Mouse (Mus musculus) gastrocnemius, adult 2 months (tissue): ENCODE results near the gene Meis1. TPM values are rescaled to one million over a fixed set of nuclear protein-coding genes. Genes with fewer than 3 reads are reported as not detected.

Experiments
- DNase-seq: peaks from one replicate; pipeline ENCODE4 v3.0.0; 2022
- H3K27ac ChIP-seq: fragments of 200-600 bp; 2 replicates; pipeline ENCODE4 v1.8.1; 2022; ENCODE audit warnings: mild to moderate bottlenecking
- H3K4me3 ChIP-seq: fragments of 200-600 bp; 2 replicates; pipeline ENCODE4 v1.8.1; 2022; ENCODE audit warnings: mild to moderate bottlenecking, moderate library complexity
- CTCF ChIP-seq: fragments of 200-600 bp; IDR thresholded peaks from 2 replicates; pipeline ENCODE4 v1.8.1; 2022; ENCODE audit warnings: antibody characterized with exemption, mild to moderate bottlenecking, moderate library complexity
- intact Hi-C: fragments of 180-260 bp; cut with DNase I; formaldehyde crosslinking; loops from one replicate; pipeline ENCODE4 v1.15.1; 2025
- total RNA-seq, 2 experiments: library from RNA; stranded (reverse); gene quantifications; 2 replicates each; pipeline ENCODE4 v1.2.3; 2021

Gene Meis1
- total RNA-seq, 2 experiments from 2014 or later: 3.0 to 4.0 TPM

- DNase-seq: no peak
- no peak overlapping the region for H3K27ac ChIP-seq
- H3K4me3 ChIP-seq: no peak overlapping the region
- intact Hi-C loops: loop anchor here (5.0 kb wide), 2 partner anchors 793 to 883 kb away; no protein-coding TSS in a partner anchor
- TF ChIP-seq CTCF: no peak
Observed at GRCm38 (mm10) chr11:18879456-18879818, 139.3 kb downstream of the Meis1 start.

DNA sequence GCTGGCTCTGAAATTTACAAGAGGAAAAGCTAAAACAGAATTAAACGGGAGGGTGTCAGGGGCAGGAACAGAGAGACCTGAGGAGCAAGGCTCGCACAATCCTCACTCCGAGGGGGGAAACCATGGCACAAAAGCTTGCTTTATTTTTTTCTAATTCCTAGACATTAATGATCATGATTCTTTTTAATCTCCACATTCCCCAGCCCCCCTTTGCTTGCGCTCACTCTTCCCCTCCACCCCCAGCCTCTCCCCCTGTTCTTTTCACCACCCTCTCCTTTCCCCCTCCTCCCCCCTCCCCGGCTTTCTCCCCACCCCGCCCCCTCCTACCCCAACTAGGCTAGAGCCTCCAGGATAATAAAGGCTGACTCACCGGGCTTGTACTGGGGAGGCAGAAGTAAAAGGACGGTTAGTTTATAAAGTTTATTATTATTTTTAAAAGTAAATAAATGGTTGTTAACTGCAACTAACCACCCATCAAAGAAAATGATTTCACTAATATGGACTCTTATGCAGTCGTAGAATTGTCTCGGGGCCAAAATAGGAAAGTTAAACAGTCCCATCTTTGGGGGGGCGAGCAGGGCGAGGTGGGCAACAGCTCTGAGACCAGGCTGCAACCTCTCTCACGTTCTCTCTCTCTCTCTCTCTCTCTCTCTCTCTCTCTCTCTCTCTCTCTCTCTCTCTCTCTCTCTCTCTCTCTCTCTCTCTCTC lies 139.9 kb downstream of the Meis1 start:
- no peak for DNase-seq
- no peak overlapping the region; the same call in 1 of the 2 replicates for H3K4me3 ChIP-seq
- intact Hi-C loops: loop anchor here (5.0 kb wide), 2 partner anchors 793 to 883 kb away; no protein-coding TSS in a partner anchor
- TF ChIP-seq CTCF: no peak
- no peak overlapping the region for H3K27ac ChIP-seq

DNA sequence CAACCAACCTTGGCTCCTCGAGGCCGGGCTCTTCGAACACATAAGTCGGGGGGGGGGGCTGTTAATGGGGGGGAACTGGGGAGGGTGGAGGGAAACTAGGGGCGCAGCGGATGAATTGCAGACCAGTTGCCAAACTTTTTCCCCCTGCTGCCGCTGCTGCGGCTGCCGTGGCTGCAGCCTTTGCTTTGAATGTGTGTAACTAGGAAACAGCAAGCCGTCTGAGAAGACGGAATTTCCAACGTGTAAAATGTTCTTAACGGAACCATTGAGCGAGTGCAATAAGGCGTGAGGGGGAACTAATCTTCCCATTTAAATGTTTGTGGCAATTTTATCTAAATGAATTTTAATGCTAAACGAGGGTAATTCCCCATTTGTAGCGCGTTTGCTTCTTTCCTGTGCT lies 140.8 kb downstream of the Meis1 start:
- intact Hi-C loops: loop anchor here (5.0 kb wide), 2 partner anchors 794 to 884 kb away; no protein-coding TSS in a partner anchor
- peak; percentile 32 for DNase-seq
- Histone ChIP-seq H3K27ac (peak overlapping the region; percentile 60), H3K4me3 (peak overlapping the region; percentile 79)
- TF ChIP-seq CTCF: no peak

GRCm38 (mm10) chr11:18877626-18878011 lies 141.2 kb downstream of the Meis1 start:
- Histone ChIP-seq H3K27ac (peak overlapping the region; percentile 60), H3K4me3 (peak overlapping the region; percentile 79)
- peak; percentile 68 for DNase-seq
- peak; percentile 55 for TF ChIP-seq CTCF
- intact Hi-C loops: loop anchor here (2.0 to 5.0 kb wide), 3 partner anchors 145 to 885 kb away; no protein-coding TSS in a partner anchor

DNA sequence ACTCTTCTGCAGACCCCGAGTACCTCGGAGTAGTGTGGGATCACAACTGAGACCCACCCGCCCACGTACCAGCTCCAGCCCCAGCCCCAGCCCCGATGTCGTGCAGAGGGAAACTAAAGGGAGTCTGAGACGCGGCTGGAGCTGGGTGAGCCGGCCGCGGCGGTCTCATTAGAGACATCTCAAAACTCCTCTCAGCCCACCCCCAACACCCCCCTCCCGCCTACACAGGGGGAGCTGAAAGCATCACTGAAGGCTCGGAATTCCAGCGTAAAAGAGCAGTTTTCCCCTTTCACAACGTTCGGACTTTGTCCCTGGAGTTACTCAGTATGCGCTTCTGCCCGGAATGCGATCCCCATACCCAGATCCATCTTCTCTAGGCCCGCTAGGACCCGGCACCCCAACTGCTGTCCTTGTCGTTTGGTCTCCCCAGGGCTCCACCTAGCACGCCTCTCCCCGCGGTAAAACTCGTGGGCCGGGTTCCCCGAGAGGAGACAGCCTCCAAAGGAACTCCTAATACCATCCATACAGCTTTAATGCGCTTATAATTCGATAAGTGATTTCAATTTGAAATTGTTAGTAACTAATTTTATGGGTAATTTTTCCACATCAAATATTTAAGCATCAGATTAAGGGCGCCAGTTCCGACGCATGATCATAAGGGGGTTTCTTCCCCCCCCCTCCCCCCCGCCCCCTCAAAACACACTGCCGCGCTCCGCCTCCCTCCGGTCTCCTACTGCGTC lies 141.7 kb downstream of the Meis1 start:
- intact Hi-C loops: loop anchor here (2.0 to 5.0 kb wide), 3 partner anchors 146 to 885 kb away; no protein-coding TSS in a partner anchor
- Histone ChIP-seq H3K27ac (no peak overlapping the region), H3K4me3 (peak overlapping the region; percentile 79)
- TF ChIP-seq CTCF: no peak
- DNase-seq: peak; percentile 28

DNA sequence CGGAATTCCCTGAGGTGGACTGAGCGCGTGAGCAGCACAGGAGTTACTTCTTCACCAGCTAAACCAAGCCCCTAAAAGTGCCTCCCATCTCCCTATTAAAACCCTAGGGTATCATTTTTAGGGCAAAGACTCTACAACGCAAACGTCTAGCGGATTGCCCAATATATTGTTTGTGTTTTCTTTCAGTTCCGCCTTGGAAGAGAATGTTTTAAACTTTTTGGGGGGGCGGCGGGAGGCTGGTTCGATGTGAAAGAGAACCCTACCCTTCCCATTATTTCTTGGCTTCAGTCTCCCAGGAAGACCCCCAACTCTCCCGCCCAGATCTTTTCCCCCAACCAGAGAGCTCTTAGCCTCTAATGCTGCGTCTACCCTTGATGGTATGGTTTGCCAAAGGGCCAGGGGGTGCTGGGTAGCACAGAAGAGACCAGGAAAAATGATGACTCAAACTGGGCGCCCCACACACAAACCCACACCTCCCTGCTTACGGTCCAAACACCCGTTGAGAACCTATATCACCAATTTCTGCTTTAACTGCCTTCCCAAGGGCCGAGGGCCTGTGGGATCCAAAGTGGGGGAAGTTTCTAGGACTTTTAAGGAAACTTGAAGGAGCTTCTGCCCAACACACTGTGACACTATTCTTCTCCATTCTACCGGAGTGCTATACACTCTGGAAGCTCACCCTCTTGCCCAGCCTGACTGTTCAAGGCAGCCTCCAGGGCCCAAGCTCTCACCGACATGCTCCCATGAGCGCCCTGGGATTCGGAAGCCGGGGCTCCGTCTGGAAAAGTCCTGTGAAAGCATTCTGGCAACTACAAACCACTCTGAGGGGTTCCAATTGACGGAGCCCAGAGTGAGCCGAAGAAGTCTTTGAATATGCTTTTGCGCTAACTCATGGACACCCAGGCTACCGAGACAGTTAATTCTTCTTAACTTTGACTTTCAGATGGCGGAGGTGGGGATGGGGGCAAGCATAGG lies 142.6 kb downstream of the Meis1 start:
- H3K27ac ChIP-seq: no peak overlapping the region
- DNase-seq: no peak
- peak overlapping the region; percentile 79 for H3K4me3 ChIP-seq
- TF ChIP-seq CTCF: no peak
- intact Hi-C loops: loop anchor here (2.0 to 5.0 kb wide), 3 partner anchors 147 to 886 kb away; no protein-coding TSS in a partner anchor

DNA sequence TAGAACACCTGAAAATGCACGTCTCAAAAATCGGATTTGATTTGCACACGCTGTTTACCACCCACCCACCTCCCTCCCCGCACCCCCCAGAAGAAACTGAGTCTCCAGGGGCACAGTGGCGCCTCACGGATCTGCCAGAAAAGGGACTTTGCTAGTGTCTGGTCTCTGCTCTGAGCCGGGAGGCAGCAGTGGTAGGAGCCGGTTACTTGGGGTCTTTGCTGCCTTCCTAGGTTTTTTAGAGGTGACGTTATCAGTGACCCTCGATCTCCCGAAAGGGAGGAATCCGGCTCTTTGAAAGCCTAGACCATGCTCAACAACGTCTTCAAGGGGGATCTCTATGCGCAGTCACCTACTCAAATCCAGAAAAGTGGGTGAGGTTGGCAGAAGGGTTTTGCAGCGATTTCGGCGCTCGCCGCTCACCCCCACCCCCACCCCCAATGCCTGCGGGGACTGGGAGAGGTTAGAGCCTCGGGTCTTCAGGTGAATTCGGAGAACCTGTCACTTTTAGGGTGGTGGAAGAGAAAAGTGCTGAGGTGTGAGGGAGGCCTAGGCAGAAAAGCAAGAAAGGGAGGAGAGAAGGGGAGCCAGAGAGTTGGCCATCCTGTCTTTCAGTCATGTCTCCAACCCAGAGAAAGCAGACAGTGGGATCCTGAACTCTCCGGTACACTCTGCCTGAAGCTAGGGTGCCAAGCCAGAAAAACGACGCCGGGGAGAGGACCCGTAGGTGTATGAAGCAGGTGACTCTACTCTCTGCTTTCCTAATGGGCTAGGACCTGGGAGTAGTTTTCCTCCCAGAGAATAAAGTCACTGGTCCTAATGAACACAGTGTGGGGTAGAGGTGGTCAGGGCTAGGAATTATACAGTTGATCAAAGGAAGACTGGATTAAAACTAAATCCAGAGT lies 143.5 kb downstream of the Meis1 start:
- no peak for DNase-seq
- H3K27ac ChIP-seq: no peak overlapping the region
- TF ChIP-seq CTCF: no peak
- intact Hi-C loops: loop anchor here (5.0 kb wide), 2 partner anchors 797 to 887 kb away; no protein-coding TSS in a partner anchor
- H3K4me3 ChIP-seq: no peak overlapping the region

- Histone ChIP-seq H3K4me3 (no peak overlapping the region), H3K27ac (no peak overlapping the region)
- no peak for TF ChIP-seq CTCF
- intact Hi-C loops: loop anchor here (5.0 kb wide), 2 partner anchors 658 to 728 kb away; no protein-coding TSS in a partner anchor
- DNase-seq: no peak
Observed at GRCm38 (mm10) chr11:18874278-18875000, 144.3 kb downstream of the Meis1 start.

GRCm38 (mm10) chr11:18873451-18874277 lies 145.1 kb downstream of the Meis1 start:
- no peak for DNase-seq
- intact Hi-C loops: loop anchor here (5.0 kb wide), 2 partner anchors 659 to 729 kb away; no protein-coding TSS in a partner anchor
- no peak overlapping the region for H3K4me3 ChIP-seq
- no peak overlapping the region for H3K27ac ChIP-seq
- TF ChIP-seq CTCF: no peak

GRCm38 (mm10) chr11:18872793-18873192 lies 146.0 kb downstream of the Meis1 start:
- Histone ChIP-seq H3K27ac (no peak overlapping the region), H3K4me3 (no peak overlapping the region)
- intact Hi-C loops: loop anchor here (5.0 kb wide), 2 partner anchors 660 to 730 kb away; no protein-coding TSS in a partner anchor
- TF ChIP-seq CTCF: no peak
- DNase-seq: no peak
